25 mouse cellular contexts compared by ENCODE assay signal in genomic region chrX:84551995-84552394, GRCm38 (mm10).
DNase-seq lines count a peak whose midpoint lies in the region; ATAC-seq and TF ChIP-seq lines count a peak whose summit lies in the region.
"Had no signal": no experiment of that assay in that cellular context is flagged by ENCODE, and none has a peak within 500 bp of the region (broad histone marks: within the 10 kb centered on the region; RNA-seq: fewer than 3 reads in every experiment).

No protein-coding gene starts in this region.

- no peak overlapping the region for H3K4me2 ChIP-seq in forebrain, embryonic 13.5 days
- H3K4me2 ChIP-seq in forebrain, embryonic 11.5 days (ENCODE audit: low read depth, low read length, severe bottlenecking) = no peak overlapping the region
- H3K4me2 ChIP-seq in forebrain, embryonic 15.5 days (replicated peaks) = no peak overlapping the region
- H3K4me2 ChIP-seq in forebrain, postnatal 0 days (ENCODE audit: low read depth) = no peak overlapping the region
- H3K4me2 ChIP-seq: embryonic facial prominence, embryonic 13.5 days; embryonic facial prominence, embryonic 15.5 days had no signal

- peak; percentile 33; the same call in 1 of the 2 replicates for ATAC-seq in forebrain, embryonic 13.5 days
- no peak for ATAC-seq in forebrain, embryonic 11.5 days (replicated peaks; ENCODE audit: low FRiP score)
- 0 out of 2 replicates have a peak, but pooled peaks have one; percentile 16 for ATAC-seq in forebrain, embryonic 15.5 days (replicated peaks)
- ATAC-seq in forebrain, postnatal 0 days = no peak
- ATAC-seq: activated CD4-positive, CD25-positive, alpha-beta regulatory T cell, adult 4 months; CD4-positive, CD25-positive, alpha-beta regulatory T cell, adult 4 months; Patski had no signal

- no peaks in the 10 kb centered on the region for H3K27me3 ChIP-seq in forebrain, embryonic 13.5 days
- H3K27me3 ChIP-seq in forebrain, embryonic 11.5 days (ENCODE audit: control insufficient read depth, insufficient read depth, low read length) = no peaks in the 10 kb centered on the region
- H3K27me3 ChIP-seq in forebrain, embryonic 15.5 days = no peaks in the 10 kb centered on the region
- H3K27me3 ChIP-seq in forebrain, embryonic 10.5 days (ENCODE audit: poor library complexity, severe bottlenecking) = peaks cover 11% of the 10 kb centered on the region
- no peaks in the 10 kb centered on the region for H3K27me3 ChIP-seq in forebrain, postnatal 0 days (ENCODE audit: insufficient read depth, low read length)
- H3K27me3 ChIP-seq: CH12.LX; embryonic facial prominence, embryonic 13.5 days; embryonic facial prominence, embryonic 15.5 days had no signal

- no peak overlapping the region for H3K4me3 ChIP-seq in forebrain, embryonic 13.5 days
- H3K4me3 ChIP-seq in forebrain, embryonic 11.5 days (ENCODE audit: low read depth, low read length) = no peak overlapping the region
- no peak overlapping the region for H3K4me3 ChIP-seq in forebrain, embryonic 15.5 days
- H3K4me3 ChIP-seq in forebrain, embryonic 10.5 days = no peak overlapping the region
- no peak overlapping the region for H3K4me3 ChIP-seq in forebrain, postnatal 0 days (ENCODE audit: low read depth, low read length)
- H3K4me3 ChIP-seq: embryonic facial prominence, embryonic 13.5 days; embryonic facial prominence, embryonic 15.5 days; erythroblast, embryonic 14.5 days had no signal

- no peak overlapping the region for H3K27ac ChIP-seq in forebrain, embryonic 13.5 days
- no peak overlapping the region for H3K27ac ChIP-seq in forebrain, embryonic 11.5 days (ENCODE audit: low read depth, low read length)
- no peak overlapping the region for H3K27ac ChIP-seq in forebrain, embryonic 15.5 days (replicated peaks)
- H3K27ac ChIP-seq in forebrain, embryonic 10.5 days = no peak overlapping the region
- H3K27ac ChIP-seq in forebrain, postnatal 0 days (ENCODE audit: low read depth, low read length) = no peak overlapping the region
- H3K27ac ChIP-seq: embryonic facial prominence, embryonic 13.5 days; embryonic facial prominence, embryonic 15.5 days had no signal

- H3K9me3 ChIP-seq in forebrain, embryonic 13.5 days (replicated peaks) = no peaks in the 10 kb centered on the region
- H3K9me3 ChIP-seq in forebrain, embryonic 11.5 days (ENCODE audit: control insufficient read depth, low read length) = no peaks in the 10 kb centered on the region
- no peaks in the 10 kb centered on the region for H3K9me3 ChIP-seq in forebrain, embryonic 15.5 days
- H3K9me3 ChIP-seq in forebrain, embryonic 10.5 days = no peaks in the 10 kb centered on the region
- no peaks in the 10 kb centered on the region for H3K9me3 ChIP-seq in forebrain, postnatal 0 days (ENCODE audit: low read length)
- H3K9me3 ChIP-seq: embryonic facial prominence, embryonic 13.5 days; embryonic facial prominence, embryonic 15.5 days; G1E had no signal

- no peak overlapping the region for H3K9ac ChIP-seq in forebrain, embryonic 13.5 days
- H3K9ac ChIP-seq in forebrain, embryonic 11.5 days (ENCODE audit: low read length) = no peak overlapping the region
- H3K9ac ChIP-seq in forebrain, embryonic 15.5 days (replicated peaks) = no peak overlapping the region
- no peak overlapping the region for H3K9ac ChIP-seq in forebrain, postnatal 0 days
- H3K9ac ChIP-seq: embryonic facial prominence, embryonic 13.5 days; embryonic facial prominence, embryonic 15.5 days had no signal

- WGBS in forebrain, embryonic 13.5 days = 79% methylated on average over 1 of the region's 1 CpGs
- WGBS in forebrain, embryonic 11.5 days = 86% methylated on average over 1 of the region's 1 CpGs
- 65% methylated on average over 1 of the region's 1 CpGs for WGBS in forebrain, embryonic 15.5 days
- WGBS in forebrain, embryonic 10.5 days = 97% methylated on average over 1 of the region's 1 CpGs
- WGBS in forebrain, postnatal 0 days = 55% methylated on average over 1 of the region's 1 CpGs

- TF ChIP-seq CTCF in forebrain, postnatal 0 days (IDR thresholded peaks at IDR 0.05; ENCODE audit: low read depth) = no peak

- H3K4me1 ChIP-seq in forebrain, embryonic 13.5 days = no peaks in the 10 kb centered on the region
- no peaks in the 10 kb centered on the region for H3K4me1 ChIP-seq in forebrain, embryonic 11.5 days (replicated peaks; ENCODE audit: control insufficient read depth, insufficient read depth, low read length)
- H3K4me1 ChIP-seq in forebrain, embryonic 15.5 days = no peaks in the 10 kb centered on the region
- no peaks in the 10 kb centered on the region for H3K4me1 ChIP-seq in forebrain, embryonic 10.5 days
- no peaks in the 10 kb centered on the region for H3K4me1 ChIP-seq in forebrain, postnatal 0 days (ENCODE audit: insufficient read depth)
- H3K4me1 ChIP-seq: embryonic facial prominence, embryonic 13.5 days; embryonic facial prominence, embryonic 15.5 days had no signal

- H3K36me3 ChIP-seq in forebrain, embryonic 13.5 days (ENCODE audit: poor library complexity, severe bottlenecking) = no peaks in the 10 kb centered on the region
- H3K36me3 ChIP-seq in forebrain, embryonic 11.5 days (ENCODE audit: control insufficient read depth, insufficient read depth, low read length) = no peaks in the 10 kb centered on the region
- H3K36me3 ChIP-seq in forebrain, embryonic 15.5 days = no peaks in the 10 kb centered on the region
- no peaks in the 10 kb centered on the region for H3K36me3 ChIP-seq in forebrain, embryonic 10.5 days (replicated peaks)
- no peaks in the 10 kb centered on the region for H3K36me3 ChIP-seq in forebrain, postnatal 0 days (ENCODE audit: insufficient read depth)
- H3K36me3 ChIP-seq: embryonic facial prominence, embryonic 13.5 days; embryonic facial prominence, embryonic 15.5 days; G1E had no signal

- no peak for DNase-seq in forebrain, embryonic 11.5 days (ENCODE audit: low spot score)
- DNase-seq in forebrain, embryonic 10.5 days (ENCODE audit: extremely low spot score, low spot score) = no peak
- DNase-seq in forebrain, postnatal 0 days = peak; percentile 36
- DNase-seq in right cerebral cortex, adult 18-20 months = no peak
- DNase-seq: adrenal gland, adult 8-10 months; adrenal gland, postnatal 14 days; adrenal gland, postnatal 36 days; B cell, adult 2 months; cerebellum, adult 11 months; cerebellum, adult 18-20 months; cerebellum, adult 8-10 months; cerebellum, adult 9-11 months; cerebellum, postnatal 14 days; cerebellum, postnatal 36 days; embryo, embryonic 11 days had no signal

Comparison
In these comparisons a context has a peak if more than half of its experiments do, and no peak if none do; other contexts are left out.
1. ATAC-seq: peak in forebrain, embryonic 13.5 days (single experiment) and forebrain, embryonic 15.5 days (single experiment); none in forebrain, embryonic 11.5 days (single experiment) and forebrain, postnatal 0 days (single experiment).